Mouse (Mus musculus): ENCODE measurements around the gene 1600014C10Rik.
A peak's percentile ranks its signal among the peaks of the same experiment; 100 is the strongest.

1600014C10Rik gene

DNA sequence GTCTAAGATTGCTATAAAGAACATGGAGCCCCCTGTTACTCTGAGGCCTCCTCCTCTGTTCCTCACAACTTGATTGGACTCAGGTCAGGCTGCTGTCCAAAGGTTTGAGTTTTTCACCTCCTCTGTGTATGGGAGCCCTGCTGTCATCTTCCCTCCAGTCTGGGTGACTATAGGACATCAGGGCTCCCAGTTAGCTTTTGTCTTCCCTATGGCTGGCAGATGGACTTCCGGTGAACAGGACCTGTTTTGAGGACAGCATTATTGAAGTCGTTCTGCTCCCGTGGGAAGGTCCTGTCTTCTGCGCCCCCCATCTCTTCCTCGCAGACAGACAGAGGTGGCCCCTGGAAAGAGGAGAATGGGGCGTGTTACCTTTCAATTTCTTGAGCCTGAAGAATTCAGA lies 1.8 kb downstream of the 1600014C10Rik start:
- DNase-seq: no peak

DNA sequence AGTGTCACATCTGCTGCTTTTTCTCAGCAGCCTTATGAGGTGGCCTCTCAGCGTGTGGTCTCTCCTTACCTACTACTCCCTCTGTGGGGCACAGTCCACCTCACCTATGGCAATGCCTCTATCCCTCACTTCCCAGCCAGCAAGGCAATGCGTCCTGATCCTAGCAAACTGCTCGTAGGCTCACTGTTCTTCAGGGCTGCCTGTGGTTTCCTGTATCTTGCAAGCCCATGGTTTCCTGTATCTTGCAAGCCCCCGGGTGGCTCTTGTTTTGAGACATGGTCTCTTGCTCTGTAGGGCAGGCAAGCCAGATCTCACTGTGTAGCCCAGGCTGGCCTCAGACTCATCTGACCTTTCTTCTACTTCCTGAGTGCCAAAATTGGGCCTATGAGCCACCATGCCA lies 3.8 kb downstream of the 1600014C10Rik start:
- DNase-seq: no peak

GRCm38 (mm10) chr7:38187796-38188195 lies 4.8 kb downstream of the 1600014C10Rik start:
- DNase-seq: no peak

DNA sequence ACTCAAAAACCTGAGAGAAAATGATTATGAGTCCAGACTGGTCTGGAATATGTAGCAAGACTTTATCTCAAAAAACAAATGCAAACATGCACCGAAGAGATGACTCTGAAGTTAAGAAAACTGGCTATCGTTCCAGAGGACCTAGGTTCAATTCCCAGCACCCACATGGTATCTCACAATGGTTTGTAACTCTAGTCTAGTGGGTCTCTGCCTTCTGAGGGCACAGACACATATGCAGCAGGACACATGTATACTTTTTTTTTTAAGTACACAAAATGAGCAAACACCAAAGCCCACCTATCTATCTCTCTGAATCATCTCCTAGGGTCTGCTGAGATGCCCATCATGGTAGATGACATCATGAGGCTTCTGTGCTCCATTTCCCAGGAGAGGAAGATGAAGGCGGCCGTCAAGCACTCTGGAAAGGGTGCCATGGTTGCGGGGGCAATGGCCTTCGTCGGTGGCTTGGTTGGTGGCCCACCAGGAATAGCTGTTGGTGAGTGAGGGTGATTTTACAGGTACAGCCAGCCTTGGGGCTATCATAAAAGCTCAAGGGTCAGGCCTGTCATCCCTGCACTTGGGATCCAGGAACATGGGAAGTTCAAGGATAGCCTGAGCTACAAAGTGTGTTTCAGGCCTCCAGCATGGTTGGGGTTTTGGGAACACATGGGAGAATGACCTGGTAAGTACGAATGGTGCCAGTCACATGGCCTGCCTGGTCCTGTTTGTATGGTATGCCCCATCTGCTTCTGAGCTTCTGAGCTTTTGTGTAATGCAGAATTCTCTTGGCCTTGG lies 5.5 kb downstream of the 1600014C10Rik start:
- DNase-seq: no peak

DNA sequence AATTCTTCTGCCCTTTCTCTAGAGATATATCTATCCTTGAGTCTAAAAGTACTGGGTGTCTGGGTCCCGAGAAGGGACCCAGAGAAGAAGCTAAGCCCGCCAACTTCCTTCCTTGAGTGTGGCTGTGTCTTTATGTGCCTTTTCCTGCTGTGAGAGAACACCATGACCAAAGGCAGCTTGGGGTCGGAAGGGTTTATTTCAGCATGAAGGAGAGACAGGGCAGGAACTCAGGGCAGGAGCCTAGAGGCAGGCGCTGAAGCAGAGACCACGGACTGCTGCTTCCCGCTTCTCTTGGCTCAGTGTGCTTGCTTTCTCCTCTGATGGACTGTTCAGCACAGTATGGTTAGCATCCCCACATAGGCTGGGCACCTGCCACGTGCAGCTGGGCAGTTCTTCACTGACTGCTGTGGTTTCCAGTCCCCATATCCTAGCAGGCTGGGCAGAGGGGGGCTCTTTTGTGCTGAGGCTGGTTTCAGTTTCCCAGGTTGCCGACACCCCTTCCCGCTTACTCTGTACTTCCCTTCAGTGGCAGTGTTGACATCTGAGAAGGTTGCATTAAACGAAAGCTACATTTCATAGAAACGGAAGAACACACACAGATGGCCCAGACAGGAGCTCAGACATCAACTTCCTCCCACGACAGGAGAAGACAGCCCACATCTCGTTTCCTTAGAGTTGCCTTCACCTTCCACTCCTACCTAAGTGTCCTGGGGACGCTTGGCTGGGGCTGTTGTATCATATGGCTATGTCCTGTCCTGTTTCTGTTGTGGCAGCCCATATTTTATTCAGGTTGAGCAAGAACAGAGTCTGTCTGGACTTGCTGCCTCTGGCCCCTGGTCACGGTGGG lies 6.3 kb downstream of the 1600014C10Rik start:
- no peak for DNase-seq

GRCm38 (mm10) chr7:38190056-38190835 lies 7.2 kb downstream of the 1600014C10Rik start:
- DNase-seq: no peak

- DNase-seq: no peak
Observed at GRCm38 (mm10) chr7:38191146-38191545, 8.1 kb downstream of the 1600014C10Rik start.

DNA sequence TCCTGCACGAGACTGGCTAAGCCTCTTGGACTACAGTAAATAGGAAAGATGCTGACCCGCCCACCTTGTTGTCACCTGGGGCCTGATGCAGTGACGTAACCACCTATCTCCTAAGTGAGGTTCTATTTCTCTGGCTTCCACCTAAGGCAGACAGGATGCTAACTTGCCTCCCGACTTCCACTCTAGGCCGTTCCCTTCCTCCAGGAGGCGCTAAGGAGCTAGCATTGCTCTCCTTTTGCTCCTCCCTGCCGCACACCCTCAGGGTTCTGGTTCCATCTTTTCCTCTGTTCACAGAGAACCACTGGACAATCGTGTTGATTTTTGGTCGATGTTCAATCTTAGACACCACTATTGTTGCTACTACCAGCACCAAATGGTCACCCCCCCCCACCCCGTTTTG lies 8.6 kb downstream of the 1600014C10Rik start:
- no peak for DNase-seq

GRCm38 (mm10) chr7:38199907-38200605 lies 17.0 kb downstream of the 1600014C10Rik start:
- no peak for DNase-seq

DNA sequence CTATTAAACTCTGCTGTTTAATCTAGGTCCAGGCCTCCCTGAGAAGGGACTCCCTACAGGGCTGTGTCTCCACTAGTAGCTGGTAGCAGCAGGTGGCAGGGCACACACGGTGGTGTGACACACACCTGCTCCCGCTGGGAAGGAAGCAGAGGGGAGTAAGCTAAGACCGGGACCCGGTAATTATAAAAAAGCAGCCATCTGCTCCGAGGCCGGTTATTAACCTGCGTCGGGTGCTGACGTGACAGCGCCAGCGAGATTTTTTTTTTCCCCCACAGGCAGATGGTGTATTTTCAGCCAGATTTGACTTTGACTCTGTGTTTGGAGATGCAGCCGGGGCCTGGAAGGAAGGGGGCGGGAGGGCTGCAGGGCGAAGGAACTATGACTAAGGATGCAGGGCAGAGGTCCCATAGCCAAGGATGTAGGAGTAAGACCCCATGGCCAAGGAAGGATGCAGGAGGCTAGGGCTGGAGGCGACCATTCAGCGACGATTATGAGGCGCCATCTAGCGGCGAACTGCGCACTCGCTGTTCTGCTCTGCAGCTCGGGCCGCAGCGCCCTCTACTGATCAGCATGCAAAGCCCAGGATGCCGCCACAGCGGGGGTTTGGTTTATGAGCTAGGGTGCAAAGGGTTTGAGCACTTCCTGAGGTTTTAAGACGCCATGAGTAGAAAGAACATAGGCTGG lies 17.7 kb downstream of the 1600014C10Rik start:
- DNase-seq: peak; percentile 96

DNA sequence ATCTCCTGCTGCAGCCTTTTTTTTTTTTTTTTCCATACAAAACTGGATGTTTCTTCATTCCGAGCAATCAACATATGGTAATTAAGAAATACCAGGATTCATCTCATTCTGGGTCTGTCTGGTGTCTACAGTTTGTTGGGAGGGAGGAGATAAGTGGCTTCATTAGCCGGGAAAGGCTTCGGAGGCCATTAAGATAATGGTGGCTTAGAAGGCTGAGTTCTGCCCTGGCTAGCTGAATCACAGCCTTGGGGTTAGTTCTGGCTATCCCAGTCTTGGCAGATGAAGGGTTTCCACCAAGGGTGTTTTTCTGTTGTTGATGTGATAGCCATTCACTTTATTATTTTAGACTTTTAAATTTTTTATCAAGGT lies 18.3 kb downstream of the 1600014C10Rik start:
- DNase-seq: no peak

GRCm38 (mm10) chr7:38204314-38204713 lies 21.3 kb downstream of the 1600014C10Rik start:
- no peak for DNase-seq

DNA sequence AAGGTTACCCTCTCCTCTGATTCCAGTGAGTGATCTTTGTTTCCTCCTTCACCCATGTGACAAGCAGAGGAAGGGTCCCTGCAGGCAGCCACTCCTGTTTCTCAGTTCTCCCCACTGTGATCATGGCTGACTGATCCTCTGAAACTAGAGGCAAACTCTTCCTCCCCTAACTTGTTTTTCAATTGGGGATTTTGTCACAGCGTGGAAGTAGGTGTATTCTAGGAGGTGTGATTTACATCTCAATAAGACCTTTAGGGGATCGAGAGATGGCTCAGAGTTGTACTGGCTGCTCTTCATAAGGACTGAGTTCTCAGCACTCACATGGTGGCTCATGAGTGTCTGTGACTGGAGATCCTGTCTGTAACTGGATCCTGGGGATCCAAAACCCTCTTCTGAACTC lies 22.8 kb downstream of the 1600014C10Rik start:
- no peak for DNase-seq

GRCm38 (mm10) chr7:38206564-38206963 lies 23.5 kb downstream of the 1600014C10Rik start:
- no peak for DNase-seq

DNA sequence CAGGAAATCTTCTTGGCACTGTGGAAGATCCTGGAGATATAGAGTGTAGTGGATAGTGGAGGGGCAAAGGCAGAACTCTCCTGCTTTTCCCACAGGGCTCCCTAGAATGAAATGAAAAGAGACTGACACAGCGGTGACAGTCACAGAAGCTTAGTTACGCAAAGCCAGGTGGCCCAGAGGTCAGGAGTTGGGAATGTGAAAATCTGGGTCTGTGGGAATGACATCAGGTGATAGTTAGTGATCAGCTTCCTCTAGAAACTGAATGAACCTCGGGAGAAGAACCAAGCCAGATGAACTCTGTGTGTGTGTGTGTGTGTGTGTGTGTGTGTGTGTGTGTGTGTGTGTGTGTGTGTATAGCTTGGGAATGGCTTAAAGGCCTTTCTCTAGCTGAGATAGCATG lies 26.0 kb downstream of the 1600014C10Rik start:
- no peak for DNase-seq

DNA sequence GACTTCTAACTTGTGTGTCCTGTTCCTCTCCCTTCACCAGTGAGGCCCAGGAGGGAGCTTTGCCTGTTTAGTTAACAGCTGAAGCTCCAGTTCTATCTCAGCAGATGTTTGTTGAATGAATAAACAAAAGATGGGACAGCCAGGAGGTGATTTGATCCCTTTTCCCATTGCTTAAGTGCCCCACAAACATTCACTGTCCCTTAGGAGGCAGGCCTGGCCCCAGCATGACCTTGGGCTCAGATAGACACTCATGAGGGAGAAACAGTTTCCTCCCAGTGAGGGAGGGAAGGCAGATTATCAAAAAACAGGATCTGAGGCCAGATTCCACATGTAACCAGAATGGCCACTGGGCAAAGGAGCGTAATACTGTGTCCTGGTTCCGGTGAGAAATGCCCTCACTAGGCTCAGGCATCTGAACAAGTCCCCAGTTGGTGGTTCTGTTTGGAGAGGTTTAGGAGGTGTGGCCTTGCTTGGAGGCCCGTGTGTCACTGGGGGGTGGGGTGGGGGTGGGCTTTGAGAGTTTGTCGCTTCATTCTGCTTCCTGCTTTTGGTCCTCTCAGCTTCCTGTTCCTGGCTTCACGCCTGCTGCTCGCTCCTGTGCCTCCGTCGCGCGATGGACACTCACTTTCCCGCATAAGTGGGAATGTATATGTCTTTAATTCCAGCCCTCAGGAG lies 26.6 kb downstream of the 1600014C10Rik start:
- no peak for DNase-seq

- DNase-seq: no peak
Observed at GRCm38 (mm10) chr7:38212651-38213062, 29.6 kb downstream of the 1600014C10Rik start.

- DNase-seq: no peak
Observed at GRCm38 (mm10) chr7:38214473-38215214, 31.6 kb downstream of the 1600014C10Rik start.

GRCm38 (mm10) chr7:38215281-38215680 lies 32.3 kb downstream of the 1600014C10Rik start:
- DNase-seq: no peak

GRCm38 (mm10) chr7:38215697-38216096 lies 32.7 kb downstream of the 1600014C10Rik start:
- no peak for DNase-seq
